Mouse (Mus musculus): Measurements from ENCODE around the gene Ifna11.
A peak's percentile ranks its signal among the peaks of the same experiment; 100 is the strongest.

The Ifna11 gene

DNA sequence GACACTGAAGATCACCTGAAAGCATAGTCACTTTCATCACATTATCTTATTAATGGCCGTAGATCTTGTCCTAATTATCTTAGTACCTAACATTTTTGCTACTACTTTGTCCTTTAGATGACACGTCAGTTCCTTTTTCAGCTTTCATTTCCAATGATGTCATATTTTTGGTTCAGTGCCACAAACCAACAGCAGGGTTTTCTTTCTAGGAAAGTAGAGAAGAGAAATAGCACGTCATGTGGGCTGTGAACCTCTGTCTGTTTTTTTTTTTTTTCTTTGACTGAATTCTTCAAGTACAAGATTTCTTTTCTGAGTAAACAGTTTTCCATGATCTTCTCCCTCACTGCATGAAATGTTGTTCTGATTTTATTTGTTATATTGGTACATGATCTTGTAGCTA lies 20.3 kb downstream of the Ifna11 start:
- DNase-seq (ENCODE audit: low spot score in 2 of 2), result no peak

DNA sequence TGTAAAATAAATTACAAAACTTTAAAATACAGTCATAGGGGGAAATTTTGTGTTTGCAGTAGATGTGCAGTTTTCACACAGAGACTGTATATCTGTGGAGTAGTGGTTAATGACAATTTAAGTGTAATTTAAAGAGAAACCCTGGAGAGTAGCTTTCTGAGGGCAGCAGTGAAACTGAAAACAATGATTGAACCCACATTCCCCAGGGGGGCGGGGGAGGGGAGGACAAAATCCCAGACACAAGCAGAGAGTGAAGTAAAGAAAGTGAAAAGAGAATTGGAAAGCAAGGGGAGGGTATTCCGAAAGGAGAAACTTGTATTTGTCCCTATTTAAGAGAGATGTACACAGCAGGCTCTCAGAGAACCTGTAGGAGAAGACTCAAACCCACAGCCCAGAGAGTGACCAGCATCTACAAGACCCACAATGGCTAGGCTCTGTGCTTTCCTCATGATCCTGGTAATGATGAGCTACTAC lies 21.7 kb downstream of the Ifna11 start, which contains the start of gene Ifna4:
TSS of gene Ifna4 (plus strand) at position 424 of the 474 bp plus-strand sequence.
- DNase-seq (ENCODE audit: low spot score in 2 of 2), result no peak

- DNase-seq (ENCODE audit: low spot score in 2 of 2), result no peak
Observed at GRCm38 (mm10) chr4:88845334-88845733, 25.6 kb downstream of the Ifna11 start.

DNA sequence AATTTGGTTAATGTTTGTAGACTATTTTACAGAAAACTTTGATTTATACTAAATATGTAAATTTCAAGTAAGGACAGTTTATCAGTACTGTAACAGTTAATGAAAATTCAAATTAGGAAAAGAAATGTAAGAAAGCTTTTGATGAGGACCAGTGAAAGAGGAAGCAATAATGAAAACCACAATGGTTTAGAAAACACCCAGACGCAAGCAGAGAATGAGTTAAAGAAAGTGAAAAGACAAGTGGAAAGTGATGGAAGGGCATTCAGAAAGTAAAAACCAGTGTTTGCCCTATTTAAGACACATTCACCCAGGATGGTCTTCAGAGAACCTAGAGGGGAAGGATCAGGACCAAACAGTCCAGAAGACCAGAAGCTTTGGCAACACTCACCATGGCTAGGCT lies 29.9 kb downstream of the Ifna11 start, which contains the start of gene Ifna1:
TSS of gene Ifna1 (plus strand) at position 390 of the 400 bp plus-strand sequence.
- no peak for DNase-seq (ENCODE audit: low spot score in 2 of 2)

- no peak for DNase-seq (ENCODE audit: low spot score in 2 of 2)
Observed at GRCm38 (mm10) chr4:88851026-88851763, 31.4 kb downstream of the Ifna11 start.

GRCm38 (mm10) chr4:88859214-88859613 lies 39.5 kb downstream of the Ifna11 start:
- no peak for DNase-seq (ENCODE audit: low spot score in 2 of 2)

GRCm38 (mm10) chr4:88863309-88863708 lies 43.5 kb downstream of the Ifna11 start:
- no peak for DNase-seq (ENCODE audit: low spot score in 2 of 2)

GRCm38 (mm10) chr4:88864599-88864998 lies 44.8 kb downstream of the Ifna11 start:
- no peak for DNase-seq (ENCODE audit: low spot score in 2 of 2)

GRCm38 (mm10) chr4:88865011-88865569 lies 45.3 kb downstream of the Ifna11 start:
- no peak for DNase-seq (ENCODE audit: low spot score in 2 of 2)

DNA sequence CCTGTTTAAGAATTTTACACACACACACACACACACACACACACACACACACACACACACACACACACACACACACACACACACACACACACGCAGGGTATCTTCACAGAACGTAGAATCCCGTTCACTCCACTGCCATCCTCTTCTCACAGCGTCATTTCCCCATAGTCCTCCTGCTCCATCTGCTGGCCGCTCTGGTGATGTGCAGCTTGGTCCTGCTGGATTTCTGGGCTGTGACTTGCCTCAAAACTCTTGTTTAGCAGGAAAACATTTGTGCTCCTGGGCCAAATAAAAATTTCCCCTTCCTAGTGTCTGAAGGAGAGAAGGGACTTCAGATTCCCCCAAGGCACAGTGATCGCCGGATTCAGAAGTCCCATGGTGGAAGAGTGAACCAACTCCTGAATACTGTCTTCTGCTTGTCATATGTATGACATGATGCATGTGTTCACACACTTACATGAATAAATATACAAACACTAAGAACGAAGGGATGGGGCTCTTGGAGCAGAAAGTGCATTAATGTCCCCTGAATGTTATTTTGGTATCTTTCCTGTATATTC lies 47.7 kb downstream of the Ifna11 start:
- peak; percentile 72 to 80 for DNase-seq (ENCODE audit: low spot score in 2 of 2)

DNA sequence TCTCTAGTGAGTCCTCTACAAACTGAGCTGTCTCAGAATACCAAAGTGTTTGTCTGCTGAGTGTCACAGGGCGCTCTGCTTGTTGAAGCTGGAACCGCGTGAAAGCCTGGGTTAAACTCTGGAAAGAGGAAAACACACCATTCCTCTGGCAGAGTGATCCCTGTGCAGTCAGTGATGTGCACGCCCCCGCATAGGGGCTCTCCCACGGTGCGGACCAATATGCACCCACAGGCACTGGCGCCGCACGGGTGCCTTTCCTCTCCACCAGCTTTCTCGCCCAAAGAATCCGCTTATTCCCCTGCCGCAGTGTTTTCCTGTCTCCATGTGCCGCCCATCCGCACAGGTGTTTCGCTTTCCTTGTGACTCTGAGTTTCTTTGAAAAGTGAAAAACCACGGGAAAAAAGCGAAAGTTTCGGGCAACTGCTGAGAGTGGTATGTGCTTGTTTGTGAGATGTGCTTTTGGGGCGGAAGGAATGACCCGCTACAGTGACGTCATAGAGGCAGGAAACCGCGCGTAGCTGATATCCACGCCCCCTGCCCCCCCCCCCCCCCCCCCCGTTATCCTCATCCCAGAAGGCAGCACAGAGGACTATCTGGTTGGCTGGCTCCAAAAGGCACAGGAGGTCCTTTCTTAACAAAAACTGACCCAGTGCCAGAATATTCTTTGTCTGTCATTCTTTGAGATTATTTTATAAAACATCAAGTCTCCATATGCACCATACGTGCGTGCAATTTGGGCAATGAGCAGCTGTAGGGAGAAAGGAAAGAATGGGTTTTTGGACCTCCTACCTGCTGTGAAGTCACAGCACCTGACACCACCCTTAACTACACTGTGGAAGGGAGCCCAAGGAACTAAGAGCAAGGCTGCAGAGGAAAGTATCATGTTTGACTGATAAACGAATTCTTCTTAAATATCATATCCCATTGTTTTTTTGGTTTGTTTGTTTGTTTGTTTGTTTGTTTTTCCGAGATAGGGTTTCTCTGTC lies 48.5 kb downstream of the Ifna11 start:
- DNase-seq (ENCODE audit: low spot score in 2 of 2), result peak in 1 of 2 experiments; percentile 22

Measured in cerebellum, postnatal 4 days (tissue).